Mouse (Mus musculus) MEL (cell line): ENCODE measurements around the gene Pbxip1. TPM values are rescaled to one million over a fixed set of nuclear protein-coding genes. Genes with fewer than 3 reads are reported as not detected.

Experiments used
- DNase-seq: peaks from one replicate; pipeline ENCODE4 v3.0.0; 2011; ENCODE audit warnings: low read depth, low spot score
- H3K27ac ChIP-seq: 2 replicates; pipeline ENCODE4 v1.5.1; 2012; ENCODE audit warnings: low read depth, mild to moderate bottlenecking, control low read depth, low read length, moderate library complexity; ENCODE audit not compliant: control insufficient read depth
- H3K27me3 ChIP-seq, 2 experiments: fragments of 150-350 bp in 1 of 2; sonication (generic) in 1 of 2; 2 replicates each; pipeline ENCODE4 v1.6.1; 2012; ENCODE audit warnings: low read length in 2 of 2, mild to moderate bottlenecking in 2 of 2, improper control_type of control experiment in 1 of 2, moderate library complexity in 1 of 2; ENCODE audit not compliant: insufficient read depth in 2 of 2, control insufficient read depth in 1 of 2
- H3K36me3 ChIP-seq, 2 experiments: 2 replicates each; pipeline ENCODE4 v1.6.1; 2012 to 2014; ENCODE audit warnings: low read length in 2 of 2, improper control_type of control experiment in 1 of 2, inconsistent platforms in 1 of 2, mild to moderate bottlenecking in 1 of 2; ENCODE audit not compliant: insufficient read depth in 2 of 2, control insufficient read depth in 1 of 2
- H3K4me1 ChIP-seq, 2 experiments: fragments of 150-350 bp in 1 of 2; sonication (generic) in 1 of 2; 2 replicates each; pipeline ENCODE4 v1.6.1; 2012; ENCODE audit warnings: low read length in 2 of 2, improper control_type of control experiment in 1 of 2, mild to moderate bottlenecking in 1 of 2; ENCODE audit not compliant: insufficient read depth in 2 of 2, control insufficient read depth in 1 of 2
- H3K4me3 ChIP-seq, 2 experiments: fragments of 150-350 bp in 1 of 2; sonication (generic) in 1 of 2; 2 replicates each; pipeline ENCODE4 v1.5.1; 2012; ENCODE audit warnings: low read depth in 2 of 2, low read length in 2 of 2, mild to moderate bottlenecking in 2 of 2, moderate library complexity in 2 of 2, control low read depth in 1 of 2, improper control_type of control experiment in 1 of 2; ENCODE audit not compliant: control insufficient read depth in 1 of 2, insufficient read depth in 1 of 2
- H3K79me2 ChIP-seq: 2 replicates; pipeline ENCODE4 v1.6.1; 2012; ENCODE audit warnings: mild to moderate bottlenecking, low read length, moderate library complexity; ENCODE audit not compliant: control insufficient read depth, poor library complexity, insufficient read depth
- H3K9ac ChIP-seq: 2 replicates; pipeline ENCODE4 v1.6.1; 2012; ENCODE audit warnings: low read depth, mild to moderate bottlenecking, control low read depth, low read length, moderate library complexity; ENCODE audit not compliant: control insufficient read depth, poor library complexity, severe bottlenecking
- H3K9me3 ChIP-seq: fragments of 150-350 bp; sonication (generic); replicated peaks from 2 replicates; pipeline ENCODE4 v1.6.1; 2012; ENCODE audit warnings: mild to moderate bottlenecking, low read length, improper control_type of control experiment, moderate library complexity; ENCODE audit not compliant: insufficient read depth
- BHLHE40 ChIP-seq: IDR thresholded peaks from 2 replicates; pipeline ENCODE4 v1.6.1; 2012; ENCODE audit warnings: low read depth, mild to moderate bottlenecking, inconsistent platforms, low read length, improper control_type of control experiment, borderline replicate concordance
- CHD2 ChIP-seq: IDR thresholded peaks from 2 replicates; pipeline ENCODE4 v1.6.1; 2011; ENCODE audit warnings: low read length, improper control_type of control experiment
- E2F4 ChIP-seq: IDR thresholded peaks from 2 replicates; pipeline ENCODE4 v1.6.1; 2011; ENCODE audit warnings: low read depth, low read length, improper control_type of control experiment, borderline replicate concordance
- ELF1 ChIP-seq: IDR thresholded peaks from 2 replicates; pipeline ENCODE4 v1.6.1; 2014; ENCODE audit warnings: low read depth, mild to moderate bottlenecking, inconsistent platforms, low read length, improper control_type of control experiment, moderate library complexity
- EP300 ChIP-seq, 2 experiments: IDR thresholded peaks; 2 replicates each; pipeline ENCODE4 v1.6.1; 2011; ENCODE audit warnings: improper control_type of control experiment in 2 of 2, low read length in 2 of 2, low read depth in 1 of 2, mild to moderate bottlenecking in 1 of 2
- ETS1 ChIP-seq: IDR thresholded peaks from 2 replicates; pipeline ENCODE4 v1.6.1; 2012; ENCODE audit warnings: low read depth, mild to moderate bottlenecking, inconsistent platforms, low read length, improper control_type of control experiment, moderate library complexity
- GATA1 ChIP-seq: IDR thresholded peaks from 2 replicates; pipeline ENCODE4 v1.6.1; 2011; ENCODE audit warnings: low read depth, low read length, improper control_type of control experiment
- HCFC1 ChIP-seq: IDR thresholded peaks from 2 replicates; pipeline ENCODE4 v1.6.1; 2012; ENCODE audit warnings: low read depth, mild to moderate bottlenecking, inconsistent platforms, low read length, improper control_type of control experiment, moderate library complexity
- JUND ChIP-seq: IDR thresholded peaks from 2 replicates; pipeline ENCODE4 v1.6.1; 2011; ENCODE audit warnings: low read depth, mild to moderate bottlenecking, improper control_type of control experiment, low read length
- KAT2A ChIP-seq: conservative IDR thresholded peaks from 2 replicates; pipeline ENCODE4 v1.6.1; 2012; ENCODE audit warnings: low read depth, low read length, improper control_type of control experiment, inconsistent platforms
- MAFK ChIP-seq: IDR thresholded peaks from 2 replicates; pipeline ENCODE4 v1.6.1; 2011; ENCODE audit warnings: low read depth, mild to moderate bottlenecking, low read length, improper control_type of control experiment, borderline replicate concordance
- MAX ChIP-seq: IDR thresholded peaks from 2 replicates; pipeline ENCODE4 v1.6.1; 2011; ENCODE audit warnings: low read length, improper control_type of control experiment
- MAZ ChIP-seq: IDR thresholded peaks from 2 replicates; pipeline ENCODE4 v1.6.1; 2012; ENCODE audit warnings: low read depth, mild to moderate bottlenecking, inconsistent platforms, low read length, improper control_type of control experiment
- MEF2A ChIP-seq: IDR thresholded peaks from 2 replicates; pipeline ENCODE4 v1.6.1; 2014; ENCODE audit warnings: low read depth, mild to moderate bottlenecking, inconsistent platforms, low read length, improper control_type of control experiment; ENCODE audit not compliant: poor library complexity, insufficient replicate concordance, severe bottlenecking; ENCODE audit errors: extremely low read depth
- MXI1 ChIP-seq: IDR thresholded peaks from 2 replicates; pipeline ENCODE4 v1.6.1; 2011; ENCODE audit warnings: mild to moderate bottlenecking, low read depth, low read length, improper control_type of control experiment
- MYB ChIP-seq: IDR thresholded peaks from 2 replicates; pipeline ENCODE4 v1.6.1; 2011; ENCODE audit warnings: mild to moderate bottlenecking, low read depth, low read length, improper control_type of control experiment
- MYC ChIP-seq: IDR thresholded peaks from 2 replicates; pipeline ENCODE4 v1.6.1; 2011; ENCODE audit warnings: low read depth, mild to moderate bottlenecking, low read length, improper control_type of control experiment, moderate library complexity
- NELFE ChIP-seq: IDR thresholded peaks from 2 replicates; pipeline ENCODE4 v1.6.1; 2011; ENCODE audit warnings: low read depth, low read length, improper control_type of control experiment
- NRF1 ChIP-seq: IDR thresholded peaks from 2 replicates; pipeline ENCODE4 v1.6.1; 2014; ENCODE audit warnings: low read depth, mild to moderate bottlenecking, inconsistent platforms, low read length, improper control_type of control experiment, moderate library complexity; ENCODE audit not compliant: poor library complexity, insufficient read depth, severe bottlenecking
- POLR2A ChIP-seq, 2 experiments: IDR thresholded peaks; 2 replicates each; pipeline ENCODE4 v1.6.1; 2011 to 2012; ENCODE audit warnings: low read length in 2 of 2, mild to moderate bottlenecking in 2 of 2, control low read depth in 1 of 2, improper control_type of control experiment in 1 of 2, low read depth in 1 of 2, moderate library complexity in 1 of 2; ENCODE audit not compliant: control insufficient read depth in 1 of 2, insufficient read depth in 1 of 2, poor library complexity in 1 of 2
- POLR2AphosphoS2 ChIP-seq: IDR thresholded peaks from 2 replicates; pipeline ENCODE4 v1.6.1; 2011; ENCODE audit warnings: low read length, improper control_type of control experiment
- POLR2AphosphoS5 ChIP-seq: IDR thresholded peaks from 2 replicates; pipeline ENCODE4 v1.6.1; 2012; ENCODE audit warnings: low read depth, borderline replicate concordance, mild to moderate bottlenecking, inconsistent platforms, low read length, moderate library complexity, mixed read lengths
- RCOR1 ChIP-seq: IDR thresholded peaks from 2 replicates; pipeline ENCODE4 v1.6.1; 2012; ENCODE audit warnings: low read depth, mild to moderate bottlenecking, inconsistent platforms, low read length, improper control_type of control experiment
- SIN3A ChIP-seq: IDR thresholded peaks from 2 replicates; pipeline ENCODE4 v1.6.1; 2012; ENCODE audit warnings: low read length, improper control_type of control experiment, inconsistent platforms
- TAL1 ChIP-seq: IDR thresholded peaks from 2 replicates; pipeline ENCODE4 v1.6.1; 2012; ENCODE audit warnings: mild to moderate bottlenecking, inconsistent platforms, low read length, moderate library complexity, mixed read lengths
- TBP ChIP-seq: IDR thresholded peaks from 2 replicates; pipeline ENCODE4 v1.8.0; 2011; ENCODE audit warnings: low read depth, low read length, improper control_type of control experiment
- TCF12 ChIP-seq: IDR thresholded peaks from 2 replicates; pipeline ENCODE4 v1.6.1; 2014; ENCODE audit warnings: low read depth, mild to moderate bottlenecking, inconsistent platforms, low read length, improper control_type of control experiment, moderate library complexity
- UBTF ChIP-seq: IDR thresholded peaks from 2 replicates; pipeline ENCODE4 v1.6.1; 2012; ENCODE audit warnings: low read depth, mild to moderate bottlenecking, inconsistent platforms, low read length, improper control_type of control experiment, moderate library complexity, borderline replicate concordance; ENCODE audit not compliant: insufficient read depth
- USF1 ChIP-seq: IDR thresholded peaks from 2 replicates; pipeline ENCODE4 v1.6.1; 2014; ENCODE audit warnings: low read depth, mild to moderate bottlenecking, inconsistent platforms, low read length, improper control_type of control experiment, moderate library complexity
- ZKSCAN1 ChIP-seq: IDR thresholded peaks from 2 replicates; pipeline ENCODE4 v1.6.1; 2012; ENCODE audit warnings: low read depth, mild to moderate bottlenecking, inconsistent platforms, low read length, improper control_type of control experiment, moderate library complexity
- ZMIZ1 ChIP-seq: IDR thresholded peaks from 2 replicates; pipeline ENCODE4 v1.6.1; 2012; ENCODE audit warnings: low read depth, mild to moderate bottlenecking, inconsistent platforms, low read length, improper control_type of control experiment, moderate library complexity
- ZNF384 ChIP-seq: IDR thresholded peaks from 2 replicates; pipeline ENCODE4 v1.6.1; 2012; ENCODE audit warnings: low read depth, mild to moderate bottlenecking, inconsistent platforms, low read length, improper control_type of control experiment
- polyA plus RNA-seq, 2 experiments: library from polyadenylated mRNA; stranded (reverse) in 1 of 2; unstranded in 1 of 2; fragments of >175 nt in 1 of 2; fragments of >200 nt in 1 of 2; gene quantifications; 2 replicates each; pipeline versions ENCODE4 v1.2.1 to v1.2.4; 2012; ENCODE audit warnings: low replicate concordance in 2 of 2, low read depth in 1 of 2; ENCODE audit not compliant: insufficient read length in 2 of 2, insufficient read depth in 1 of 2, missing spikeins in 1 of 2
- total RNA-seq: library from RNA; depleted of rRNA; stranded (reverse); fragments of 300-350 nt; gene quantifications from 2 replicates; pipeline ENCODE4 v1.2.3, GENCODE M21; 2012

The Pbxip1 gene
- total and polyA plus RNA-seq, 3 experiments: 4.8 to 10.7 TPM; not detected in 1

GRCm38 (mm10) chr3:89411490-89412393 lies 24.8 kb upstream of the Pbxip1 start, which contains the start of gene Flad1:
TSS of gene Flad1 (minus strand) at chr3:89411870.
- H3K4me3 ChIP-seq: peak within 1 kb of the TSS; percentile 52 to 92

GRCm38 (mm10) chr3:89416158-89416557 lies 20.3 kb upstream of the Pbxip1 start:
- DNase-seq: no peak
- Histone ChIP-seq H3K27ac (no peak overlapping the region), H3K4me3 (no peak overlapping the region), H3K79me2 (peaks cover 49% of the 10 kb centered on the region), H3K27me3 (no peaks in the 10 kb centered on the region), H3K9me3 (no peaks in the 10 kb centered on the region), H3K36me3 (peaks cover 7 to 30% of the 10 kb centered on the region in 2 experiments), H3K4me1 (peaks cover 12 to 26% of the 10 kb centered on the region in 2 experiments), H3K9ac (no peak overlapping the region)
- TF ChIP-seq ZNF384 (no peak), E2F4 (no peak), MAZ (no peak), NELFE (no peak), UBTF (no peak), ZMIZ1 (no peak), KAT2A (no peak), MXI1 (no peak)

More at GRCm38 (mm10) chr3:89411490-89412393, 24.8 kb upstream of the Pbxip1 start, which contains the start of gene Flad1:
- Histone ChIP-seq H3K79me2 (peaks cover 20% of the 10 kb centered on the region), H3K9ac (peak within 1 kb of the TSS; percentile 89), H3K27me3 (no peaks in the 10 kb centered on the region), H3K27ac (peak within 1 kb of the TSS; percentile 96), H3K36me3 (peaks cover 6 to 18% of the 10 kb centered on the region in 2 experiments), H3K9me3 (no peaks in the 10 kb centered on the region), H3K4me1 (peaks cover under 1 to 13% of the 10 kb centered on the region in 2 experiments)
- TF ChIP-seq ZKSCAN1: no peak
- TF ChIP-seq BHLHE40: no peak
- TF ChIP-seq ETS1: peak; percentile 47
- TF ChIP-seq NELFE: peak; percentile 69; the same call in 1 of the 2 replicates
- TF ChIP-seq GATA1: peak; percentile 41; the same call in 1 of the 2 replicates
- peak; percentile 77 for TF ChIP-seq MYC
- no peak for TF ChIP-seq UBTF
- 0 out of 2 replicates have a peak, but pooled peaks have one; percentile 35 for TF ChIP-seq JUND
- peak; percentile 50; the same call in 1 of the 2 replicates for TF ChIP-seq USF1
- TF ChIP-seq RCOR1: 0 out of 2 replicates have a peak, but pooled peaks have one; percentile 36
- peak; percentile 99 for TF ChIP-seq SIN3A
- TF ChIP-seq MAFK: no peak
- TF ChIP-seq MYB: no peak
- TF ChIP-seq MAZ: no peak
- TF ChIP-seq POLR2A (IDR thresholded peaks at IDR 0.05; ENCODE audit: control insufficient read depth in 1 of 2, insufficient read depth in 1 of 2, low read depth in 1 of 2, low read length in 2 of 2, poor library complexity in 1 of 2): peak; percentile 35 to 86; a peak in 3 of 4 replicates
- TF ChIP-seq TCF12: 0 out of 2 replicates have a peak, but pooled peaks have one; percentile 23
- no peak for TF ChIP-seq TAL1
- TF ChIP-seq MXI1: peak; percentile 85
- peak; percentile 96 for TF ChIP-seq CHD2
- 0 out of 2 replicates have a peak, but pooled peaks have one; percentile 17 for TF ChIP-seq NRF1
- peak; percentile 89; the same call in 1 of the 2 replicates for TF ChIP-seq POLR2AphosphoS2
- TF ChIP-seq E2F4: no peak
- TF ChIP-seq EP300 (IDR thresholded peaks at IDR 0.05; ENCODE audit: low read depth in 1 of 2, low read length in 2 of 2): no peak
- peak; percentile 98 for TF ChIP-seq ELF1
- TF ChIP-seq MEF2A: no peak
- TF ChIP-seq TBP: peak; percentile 84
- peak; percentile 93 for TF ChIP-seq HCFC1
- peak; percentile 64; the same call in 1 of the 2 replicates for TF ChIP-seq MAX
- no peak for TF ChIP-seq POLR2AphosphoS5
- peak; percentile 76 for TF ChIP-seq KAT2A
- peak; percentile 100 for DNase-seq
